Mouse (Mus musculus): Measurements from ENCODE around the gene Lamb2.

DNA sequence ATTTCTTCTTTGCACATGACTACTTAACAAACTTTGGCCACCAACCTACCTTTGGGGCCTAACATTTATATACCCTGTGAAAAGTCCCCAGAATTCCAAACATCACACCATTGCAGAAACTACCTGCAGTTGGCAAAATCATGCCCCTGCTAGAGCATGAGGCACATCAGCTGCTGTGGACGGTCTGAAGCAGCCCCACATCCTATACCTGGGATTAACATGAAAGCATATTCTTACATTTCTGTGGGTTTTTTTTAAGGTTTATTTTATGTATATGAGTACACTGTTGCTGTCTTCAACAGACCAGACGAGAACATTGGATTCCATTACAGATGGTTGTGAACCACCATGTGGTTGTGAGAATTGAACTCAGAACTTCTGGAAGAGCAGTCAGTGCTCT lies 13.3 kb upstream of the Lamb2 start:
- TF ChIP-seq CTCF (conservative IDR thresholded peaks at IDR 0.05; ENCODE audit: low read length): no peak
- no peak for TF ChIP-seq NANOG (IDR thresholded peaks at IDR 0.05; ENCODE audit: borderline replicate concordance, low read length)
- TF ChIP-seq POU5F1 (IDR thresholded peaks at IDR 0.05; ENCODE audit: borderline replicate concordance, low read length): no peak
